Mouse (Mus musculus): ENCODE results near the gene Hspa12b.

DNA sequence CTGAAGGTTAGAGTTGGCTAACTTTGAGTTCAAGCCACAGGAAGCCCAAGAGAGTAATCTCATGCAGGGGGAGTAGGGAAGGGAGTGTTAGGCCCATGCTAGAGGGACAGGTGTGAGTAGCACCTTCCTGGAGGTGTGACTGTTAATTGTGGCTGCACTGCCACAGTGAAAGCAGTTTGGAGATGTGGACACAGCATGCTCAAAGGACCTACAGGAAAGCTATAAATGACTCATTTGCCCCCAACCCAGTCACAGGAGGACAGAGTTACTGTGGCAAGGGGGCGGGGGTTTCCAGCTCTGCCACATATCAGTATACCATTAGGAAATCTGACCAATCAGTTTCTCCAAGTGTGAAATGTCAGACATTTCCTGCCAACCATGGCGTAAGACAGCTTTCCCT lies 18.5 kb downstream of the Hspa12b start:
- TF ChIP-seq CTCF (IDR thresholded peaks at IDR 0.05; ENCODE audit: low read depth), result no peak
- no peak for TF ChIP-seq EP300 (IDR thresholded peaks at IDR 0.05; ENCODE audit: low read depth)

Measured in liver, postnatal 0 days (tissue).